Mouse (Mus musculus) E14TG2a.4 (cell line): ENCODE data around the gene Pkn3.

ENCODE experiments used
- CTCF ChIP-seq: conservative IDR thresholded peaks from 2 replicates; pipeline ENCODE4 v1.5.1; 2014; ENCODE audit warnings: low read length
- NANOG ChIP-seq: IDR thresholded peaks from 2 replicates; pipeline ENCODE4 v1.6.1; 2014; ENCODE audit warnings: borderline replicate concordance, low read length, mixed read lengths
- POU5F1 ChIP-seq: IDR thresholded peaks from 2 replicates; pipeline ENCODE4 v1.6.1; 2014; ENCODE audit warnings: low read length, borderline replicate concordance

GRCm38 (mm10) chr2:30107646-30108045, 30.2 kb downstream of the Pkn3 start:
- TF ChIP-seq CTCF (no peak), NANOG (no peak), POU5F1 (no peak)
